Mouse (Mus musculus): ENCODE results near the gene Olfr1459.

GRCm38 (mm10) chr19:13106675-13107074 lies 42.7 kb downstream of the Olfr1459 start, which contains the start of gene Olfr1458:
- no peak for TF ChIP-seq CTCF (IDR thresholded peaks at IDR 0.05)
- no peak for TF ChIP-seq POLR2A (IDR thresholded peaks at IDR 0.05; ENCODE audit: insufficient read depth, low read depth, low read length)
- no peak for TF ChIP-seq EP300 (IDR thresholded peaks at IDR 0.05; ENCODE audit: insufficient read depth, low read depth, low read length)

Data from heart, adult 2 months (tissue).